Mouse (Mus musculus): Measurements from ENCODE around the gene Slc26a1.

- no peak for TF ChIP-seq CTCF (IDR thresholded peaks at IDR 0.05; ENCODE audit: control insufficient read depth, insufficient read depth, insufficient replicate concordance, low read depth, low read length)
- TF ChIP-seq POLR2A (IDR thresholded peaks at IDR 0.05; ENCODE audit: control insufficient read depth, low read depth, low read length), result no peak
Observed at GRCm38 (mm10) chr5:108718051-108718450, 42.7 kb upstream of the Slc26a1 start.

Measured in testis, adult 2 months (tissue).